Mouse (Mus musculus) kidney, embryonic 15.5 days (tissue): ENCODE data around the gene Mtor. TPM values are rescaled to one million over a fixed set of nuclear protein-coding genes. Genes with fewer than 3 reads are reported as not detected.

ENCODE experiments used
- ATAC-seq: fragments of 200-750 bp; cut with Nextera tagmentation; replicated peaks from 2 replicates; pipeline ENCODE4 v1.8.0; 2017; ENCODE audit warnings: moderate TSS enrichment; ENCODE audit not compliant: low FRiP score
- H3K27ac ChIP-seq: fragments of 300-500 bp; sonication (generic); 2 replicates; pipeline ENCODE4 v1.5.1; 2015; ENCODE audit warnings: mild to moderate bottlenecking, inconsistent platforms
- H3K27me3 ChIP-seq: fragments of 300-500 bp; sonication (generic); 2 replicates; pipeline ENCODE4 v1.6.1; 2015; ENCODE audit warnings: inconsistent platforms
- H3K36me3 ChIP-seq: fragments of 300-500 bp; sonication (generic); 2 replicates; pipeline ENCODE4 v1.6.1; 2015; ENCODE audit warnings: inconsistent platforms
- H3K4me1 ChIP-seq: fragments of 300-500 bp; sonication (generic); 2 replicates; pipeline ENCODE4 v1.6.1; 2015; ENCODE audit warnings: inconsistent platforms
- H3K4me2 ChIP-seq: fragments of 300-500 bp; sonication (generic); 2 replicates; pipeline ENCODE4 v1.6.1; 2015; ENCODE audit warnings: moderate library complexity, mild to moderate bottlenecking, inconsistent platforms
- H3K4me3 ChIP-seq: fragments of 300-500 bp; sonication (generic); replicated peaks from 2 replicates; pipeline ENCODE4 v1.5.1; 2015; ENCODE audit warnings: mild to moderate bottlenecking, inconsistent platforms
- H3K9ac ChIP-seq: fragments of 300-500 bp; sonication (generic); 2 replicates; pipeline ENCODE4 v1.6.1; 2015; ENCODE audit warnings: mild to moderate bottlenecking, inconsistent platforms
- H3K9me3 ChIP-seq: fragments of 300-500 bp; sonication (generic); replicated peaks from 2 replicates; pipeline ENCODE4 v1.6.1; 2016; ENCODE audit warnings: inconsistent platforms
- WGBS: fragments of 180-500 bp; shearing (Covaris S2); methylation state at CpG from one replicate; pipeline ENCODE4 v1.1.7; 2015; ENCODE audit warnings: mixed read lengths; 5-methylcytosine and 5-hydroxymethylcytosine counted together
- polyA plus RNA-seq: library from polyadenylated mRNA; unstranded; fragments of >200 nt; fragmentation: Nextera tagmentation; extraction: Ambion mirVana; gene quantifications from 2 replicates; pipeline ENCODE4 v1.2.1, GENCODE M21; 2015

Mtor gene
- polyA plus RNA-seq, 1 experiment from 2014 or later = 20.0 TPM

- ATAC-seq = no peak; the same call in 1 of the 2 replicates
- H3K4me2 ChIP-seq = peak overlapping the region; percentile 66
- WGBS = under 1% methylated on average over 15 of the region's 15 CpGs
- peak overlapping the region; percentile 85 for H3K4me3 ChIP-seq
- H3K27me3 ChIP-seq = no peaks in the 10 kb centered on the region
- H3K27ac ChIP-seq = peak overlapping the region; percentile 59
- H3K9ac ChIP-seq = peak overlapping the region; percentile 79
- no peaks in the 10 kb centered on the region for H3K9me3 ChIP-seq
- peaks cover 24% of the 10 kb centered on the region for H3K4me1 ChIP-seq
- H3K36me3 ChIP-seq = peaks cover 19% of the 10 kb centered on the region
Measured at GRCm38 (mm10) chr4:148448853-148449245, 438 bp downstream of the Mtor start.

- ATAC-seq = no peak
- Histone ChIP-seq H3K36me3 (peaks cover 67% of the 10 kb centered on the region), H3K9ac (no peak overlapping the region), H3K27ac (no peak overlapping the region), H3K27me3 (no peaks in the 10 kb centered on the region), H3K4me3 (no peak overlapping the region), H3K4me2 (no peak overlapping the region), H3K9me3 (no peaks in the 10 kb centered on the region), H3K4me1 (peaks cover 8% of the 10 kb centered on the region)
- 95% methylated on average over 11 of the region's 11 CpGs for WGBS
Measured at GRCm38 (mm10) chr4:148453707-148454106, 5.3 kb downstream of the Mtor start.

- Histone ChIP-seq H3K9me3 (no peaks in the 10 kb centered on the region), H3K4me2 (no peak overlapping the region), H3K9ac (no peak overlapping the region), H3K27me3 (no peaks in the 10 kb centered on the region), H3K27ac (no peak overlapping the region), H3K4me1 (no peaks in the 10 kb centered on the region), H3K4me3 (no peak overlapping the region), H3K36me3 (peaks cover 86% of the 10 kb centered on the region)
- WGBS = 96% methylated on average over 5 of the region's 5 CpGs
- no peak for ATAC-seq
Measured at GRCm38 (mm10) chr4:148455477-148456025, 7.1 kb downstream of the Mtor start.

GRCm38 (mm10) chr4:148460656-148461284 lies 12.4 kb downstream of the Mtor start:
- Histone ChIP-seq H3K27ac (no peak overlapping the region), H3K4me2 (no peak overlapping the region), H3K9me3 (no peaks in the 10 kb centered on the region), H3K9ac (no peak overlapping the region), H3K27me3 (no peaks in the 10 kb centered on the region), H3K4me1 (no peaks in the 10 kb centered on the region), H3K36me3 (peaks cover 100% of the 10 kb centered on the region), H3K4me3 (no peak overlapping the region)
- ATAC-seq = no peak
- WGBS = 94% methylated on average over 12 of the region's 12 CpGs

GRCm38 (mm10) chr4:148461772-148462171 lies 13.4 kb downstream of the Mtor start:
- no peak overlapping the region for H3K9ac ChIP-seq
- no peaks in the 10 kb centered on the region for H3K9me3 ChIP-seq
- no peaks in the 10 kb centered on the region for H3K4me1 ChIP-seq
- no peaks in the 10 kb centered on the region for H3K27me3 ChIP-seq
- no peak overlapping the region for H3K4me3 ChIP-seq
- H3K4me2 ChIP-seq = no peak overlapping the region
- no peak overlapping the region for H3K27ac ChIP-seq
- no peak for ATAC-seq
- peaks cover 100% of the 10 kb centered on the region for H3K36me3 ChIP-seq
- WGBS = 85% methylated on average over 4 of the region's 4 CpGs

- 94% methylated on average over 13 of the region's 13 CpGs for WGBS
- Histone ChIP-seq H3K27me3 (no peaks in the 10 kb centered on the region), H3K4me3 (no peak overlapping the region), H3K9ac (no peak overlapping the region), H3K4me2 (no peak overlapping the region), H3K9me3 (no peaks in the 10 kb centered on the region), H3K4me1 (no peaks in the 10 kb centered on the region), H3K36me3 (peaks cover 100% of the 10 kb centered on the region), H3K27ac (no peak overlapping the region)
- no peak for ATAC-seq
Measured at GRCm38 (mm10) chr4:148462717-148463116, 14.3 kb downstream of the Mtor start.

- ATAC-seq = no peak; the same call in 1 of the 2 replicates
- Histone ChIP-seq H3K27me3 (no peaks in the 10 kb centered on the region), H3K36me3 (peaks cover 100% of the 10 kb centered on the region), H3K4me1 (no peaks in the 10 kb centered on the region), H3K4me2 (no peak overlapping the region), H3K4me3 (no peak overlapping the region), H3K9me3 (no peaks in the 10 kb centered on the region), H3K27ac (no peak overlapping the region), H3K9ac (no peak overlapping the region)
- WGBS = 78% methylated on average over 14 of the region's 14 CpGs
Measured at GRCm38 (mm10) chr4:148463208-148463960, 15.0 kb downstream of the Mtor start.

- no peak for ATAC-seq
- H3K4me1 ChIP-seq = no peaks in the 10 kb centered on the region
- no peak overlapping the region for H3K9ac ChIP-seq
- no peak overlapping the region for H3K27ac ChIP-seq
- H3K9me3 ChIP-seq = no peaks in the 10 kb centered on the region
- peaks cover 100% of the 10 kb centered on the region for H3K36me3 ChIP-seq
- H3K4me2 ChIP-seq = no peak overlapping the region
- no peaks in the 10 kb centered on the region for H3K27me3 ChIP-seq
- WGBS = 91% methylated on average over 12 of the region's 12 CpGs
- no peak overlapping the region for H3K4me3 ChIP-seq
Measured at GRCm38 (mm10) chr4:148464301-148464700, 15.9 kb downstream of the Mtor start.

- H3K27me3 ChIP-seq = no peaks in the 10 kb centered on the region
- H3K9ac ChIP-seq = no peak overlapping the region
- H3K9me3 ChIP-seq = no peaks in the 10 kb centered on the region
- 92% methylated on average over 12 of the region's 12 CpGs for WGBS
- ATAC-seq = no peak
- H3K27ac ChIP-seq = no peak overlapping the region
- peaks cover 100% of the 10 kb centered on the region for H3K36me3 ChIP-seq
- no peak overlapping the region for H3K4me2 ChIP-seq
- no peak overlapping the region for H3K4me3 ChIP-seq
- no peaks in the 10 kb centered on the region for H3K4me1 ChIP-seq
Measured at GRCm38 (mm10) chr4:148464869-148465268, 16.5 kb downstream of the Mtor start.

- Histone ChIP-seq H3K4me2 (no peak overlapping the region), H3K9ac (no peak overlapping the region), H3K27ac (no peak overlapping the region), H3K4me1 (no peaks in the 10 kb centered on the region), H3K36me3 (peaks cover 100% of the 10 kb centered on the region), H3K9me3 (no peaks in the 10 kb centered on the region), H3K27me3 (no peaks in the 10 kb centered on the region), H3K4me3 (no peak overlapping the region)
- 90% methylated on average over 5 of the region's 5 CpGs for WGBS
- no peak for ATAC-seq
Measured at GRCm38 (mm10) chr4:148466511-148467079, 18.2 kb downstream of the Mtor start.

- H3K27ac ChIP-seq = no peak overlapping the region
- H3K36me3 ChIP-seq = peaks cover 100% of the 10 kb centered on the region
- 90% methylated on average over 10 of the region's 10 CpGs for WGBS
- no peak overlapping the region for H3K4me3 ChIP-seq
- no peaks in the 10 kb centered on the region for H3K9me3 ChIP-seq
- no peak overlapping the region for H3K4me2 ChIP-seq
- no peak for ATAC-seq
- H3K9ac ChIP-seq = no peak overlapping the region
- H3K4me1 ChIP-seq = no peaks in the 10 kb centered on the region
- H3K27me3 ChIP-seq = no peaks in the 10 kb centered on the region
Measured at GRCm38 (mm10) chr4:148468396-148468795, 20.0 kb downstream of the Mtor start.
